Mouse (Mus musculus) neural tube, embryonic 11.5 days (tissue): ENCODE measurements at regions not wholly inside any gene's neighbourhood (a gene's known extent, or its start where the extent isn't known, plus 50 kb on each side); places are given as distances from the start of the nearest gene placed in this dataset.

Source experiments
- ATAC-seq: fragments of 200-750 bp; cut with Nextera tagmentation; 2 replicates; pipeline ENCODE4 v1.8.0; 2017; ENCODE audit warnings: moderate number of reproducible peaks, mild to moderate bottlenecking, moderate TSS enrichment, moderate library complexity; ENCODE audit not compliant: insufficient read depth, low FRiP score, low TSS enrichment
- DNase-seq: peaks from one replicate; pipeline ENCODE4 v3.0.0-alpha.2; 2015; ENCODE audit warnings: low spot score
- H3K27ac ChIP-seq: fragments of 300-500 bp; sonication (generic); 2 replicates; pipeline ENCODE4 v1.5.1; 2014; ENCODE audit warnings: low read depth, mild to moderate bottlenecking, low read length
- H3K27me3 ChIP-seq: fragments of 300-500 bp; sonication (generic); 2 replicates; pipeline ENCODE4 v1.6.1; 2014; ENCODE audit warnings: mild to moderate bottlenecking, low read length, mixed read lengths; ENCODE audit not compliant: control insufficient read depth, insufficient read depth
- H3K36me3 ChIP-seq: fragments of 300-500 bp; sonication (generic); 2 replicates; pipeline ENCODE4 v1.6.1; 2014; ENCODE audit warnings: mild to moderate bottlenecking, low read length, moderate library complexity, mixed read lengths; ENCODE audit not compliant: control insufficient read depth, insufficient read depth
- H3K4me1 ChIP-seq: fragments of 300-500 bp; sonication (generic); 2 replicates; pipeline ENCODE4 v1.6.1; 2014; ENCODE audit warnings: low read length, mixed read lengths; ENCODE audit not compliant: control insufficient read depth, insufficient read depth
- H3K4me2 ChIP-seq: fragments of 300-500 bp; sonication (generic); 2 replicates; pipeline ENCODE4 v1.6.1; 2014; ENCODE audit warnings: low read depth, mild to moderate bottlenecking, moderate library complexity
- H3K4me3 ChIP-seq: fragments of 300-500 bp; sonication (generic); 2 replicates; pipeline ENCODE4 v1.5.1; 2014; ENCODE audit warnings: low read depth, low read length
- H3K9ac ChIP-seq: fragments of 300-500 bp; sonication (generic); 2 replicates; pipeline ENCODE4 v1.6.1; 2014; ENCODE audit warnings: mild to moderate bottlenecking, low read length
- H3K9me3 ChIP-seq: fragments of 300-500 bp; sonication (generic); 2 replicates; pipeline ENCODE4 v1.6.1; 2016; ENCODE audit warnings: low read length; ENCODE audit not compliant: control insufficient read depth
- WGBS: fragments of 180-500 bp; shearing (Covaris S2); extraction: QIAGEN DNeasy Blood & Tissue Kit; methylation state at CpG from one replicate; pipeline ENCODE4 v1.1.7; 2014; 5-methylcytosine and 5-hydroxymethylcytosine counted together

DNA sequence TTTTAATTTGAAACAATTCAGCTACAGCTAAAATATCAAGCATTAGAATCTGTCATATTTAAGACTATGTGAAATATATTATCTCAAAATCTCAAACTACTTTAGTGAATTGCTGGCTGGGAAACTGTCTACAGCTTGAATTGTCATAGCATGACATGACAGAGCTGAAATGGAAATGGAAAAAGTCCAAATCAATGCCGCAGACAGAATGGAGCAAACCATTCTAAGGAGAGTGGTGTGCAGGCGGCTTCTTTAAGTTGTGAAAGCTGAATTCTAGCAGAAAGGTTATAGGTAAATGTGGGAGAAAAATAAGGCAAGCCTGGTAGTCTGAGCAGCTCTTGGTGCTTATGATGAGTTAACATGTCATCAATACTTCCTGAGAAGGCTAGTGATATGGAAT, 518.9 kb upstream of the Alcam start:
- no peak overlapping the region for H3K4me2 ChIP-seq
- no peak for ATAC-seq

DNA sequence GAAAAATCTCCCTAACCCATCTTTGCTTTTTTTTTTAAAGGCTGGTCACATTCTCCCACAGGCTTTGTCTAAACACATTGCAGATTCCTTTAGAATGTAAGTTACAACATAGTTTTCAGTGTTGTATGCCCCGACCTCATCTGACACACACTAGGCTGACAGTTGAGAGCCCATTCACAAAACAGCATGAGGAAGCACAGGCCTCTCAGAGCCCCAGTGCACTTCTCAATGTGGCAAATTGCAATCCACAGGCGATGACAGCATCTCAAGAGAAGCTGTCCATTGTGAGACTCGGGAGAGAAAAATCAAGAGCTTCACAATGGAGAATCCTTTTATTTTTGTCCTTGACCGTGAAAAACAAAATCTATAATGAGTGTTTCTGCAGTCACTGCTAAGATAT, 493.8 kb upstream of the Alcam start:
- ATAC-seq (no peak), DNase-seq (no peak)
- H3K9me3 ChIP-seq: no peaks in the 10 kb centered on the region
- H3K27me3 ChIP-seq: no peaks in the 10 kb centered on the region
- H3K27ac ChIP-seq: no peak overlapping the region
- no peak overlapping the region for H3K4me3 ChIP-seq
- no peak overlapping the region for H3K9ac ChIP-seq
- no peak overlapping the region for H3K4me2 ChIP-seq
- 77% methylated on average over 4 of the region's 4 CpGs for WGBS
- H3K4me1 ChIP-seq: no peaks in the 10 kb centered on the region
- H3K36me3 ChIP-seq: no peaks in the 10 kb centered on the region

More for the DNA sequence above, 518.9 kb upstream of the Alcam start:
- H3K27me3 ChIP-seq: no peaks in the 10 kb centered on the region
- H3K9ac ChIP-seq: no peak overlapping the region
- H3K36me3 ChIP-seq: no peaks in the 10 kb centered on the region
- DNase-seq: no peak
- no peaks in the 10 kb centered on the region for H3K9me3 ChIP-seq
- H3K27ac ChIP-seq: no peak overlapping the region
- 92% methylated on average over 2 of the region's 2 CpGs for WGBS
- H3K4me3 ChIP-seq: no peak overlapping the region
- no peaks in the 10 kb centered on the region for H3K4me1 ChIP-seq

DNA sequence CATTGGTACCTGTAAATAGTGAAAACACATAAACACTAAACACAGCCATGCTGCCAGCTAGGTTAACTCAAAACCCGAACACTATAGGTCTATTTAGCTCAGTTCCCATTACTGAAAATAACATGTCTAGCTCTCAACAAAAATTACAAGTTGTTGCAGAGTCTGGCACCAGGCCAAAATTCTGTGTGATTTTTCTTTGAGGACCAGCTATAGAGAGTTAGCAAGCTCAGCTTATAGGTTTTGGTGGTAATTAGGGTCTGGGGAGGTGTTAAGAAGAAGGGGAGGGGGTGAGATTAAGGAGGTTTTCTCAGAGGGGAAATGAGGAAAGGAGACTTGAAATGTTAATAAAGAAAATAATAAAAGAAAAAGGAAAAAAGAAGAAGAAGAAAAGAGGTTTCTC, 480.9 kb upstream of the Alcam start:
- H3K4me3 ChIP-seq: no peak overlapping the region
- H3K9me3 ChIP-seq: no peaks in the 10 kb centered on the region
- H3K9ac ChIP-seq: no peak overlapping the region
- no peaks in the 10 kb centered on the region for H3K27me3 ChIP-seq
- H3K27ac ChIP-seq: no peak overlapping the region
- ATAC-seq (no peak), DNase-seq (no peak)
- 90% methylated on average over 1 of the region's 1 CpGs for WGBS
- no peaks in the 10 kb centered on the region for H3K36me3 ChIP-seq
- H3K4me2 ChIP-seq: no peak overlapping the region
- no peaks in the 10 kb centered on the region for H3K4me1 ChIP-seq

DNA sequence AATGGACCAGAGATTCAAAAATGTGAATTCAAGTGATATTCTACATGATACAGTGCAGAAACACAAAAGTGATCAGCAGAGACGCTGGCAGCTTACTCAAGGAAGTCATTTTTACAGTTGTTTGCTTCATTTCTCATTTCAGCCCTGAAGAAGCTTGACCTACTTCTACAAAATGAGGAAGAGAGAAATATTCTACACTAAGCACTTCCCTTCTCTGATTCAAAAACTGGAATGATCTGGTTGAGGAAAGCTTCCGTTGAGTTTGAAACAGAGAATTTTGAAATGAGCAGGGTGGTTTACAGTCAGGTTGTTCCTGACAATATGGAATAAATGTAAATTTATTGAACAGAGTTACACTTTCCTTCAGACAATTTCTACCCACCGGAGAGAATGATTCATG, 478.1 kb upstream of the Alcam start:
- whole genome bisulfite sequencing: 92% methylated on average over 3 of the region's 3 CpGs

GRCm38 (mm10) chr16:52892467-52893255, 438.8 kb upstream of the Alcam start:
- Histone ChIP-seq H3K9ac (no peak overlapping the region), H3K4me2 (no peak overlapping the region), H3K9me3 (no peaks in the 10 kb centered on the region), H3K4me3 (no peak overlapping the region), H3K27ac (no peak overlapping the region), H3K36me3 (no peaks in the 10 kb centered on the region), H3K4me1 (no peaks in the 10 kb centered on the region), H3K27me3 (no peaks in the 10 kb centered on the region)
- peak; percentile 86 for ATAC-seq
- 67% methylated on average over 14 of the region's 14 CpGs for WGBS
- DNase-seq: peak; percentile 28

More for the DNA sequence above, 478.1 kb upstream of the Alcam start:
- Histone ChIP-seq H3K4me2 (no peak overlapping the region), H3K4me1 (no peaks in the 10 kb centered on the region), H3K9me3 (no peaks in the 10 kb centered on the region), H3K36me3 (no peaks in the 10 kb centered on the region), H3K27ac (no peak overlapping the region), H3K9ac (no peak overlapping the region), H3K27me3 (no peaks in the 10 kb centered on the region), H3K4me3 (no peak overlapping the region)
- ATAC-seq: no peak
- no peak for DNase-seq

DNA sequence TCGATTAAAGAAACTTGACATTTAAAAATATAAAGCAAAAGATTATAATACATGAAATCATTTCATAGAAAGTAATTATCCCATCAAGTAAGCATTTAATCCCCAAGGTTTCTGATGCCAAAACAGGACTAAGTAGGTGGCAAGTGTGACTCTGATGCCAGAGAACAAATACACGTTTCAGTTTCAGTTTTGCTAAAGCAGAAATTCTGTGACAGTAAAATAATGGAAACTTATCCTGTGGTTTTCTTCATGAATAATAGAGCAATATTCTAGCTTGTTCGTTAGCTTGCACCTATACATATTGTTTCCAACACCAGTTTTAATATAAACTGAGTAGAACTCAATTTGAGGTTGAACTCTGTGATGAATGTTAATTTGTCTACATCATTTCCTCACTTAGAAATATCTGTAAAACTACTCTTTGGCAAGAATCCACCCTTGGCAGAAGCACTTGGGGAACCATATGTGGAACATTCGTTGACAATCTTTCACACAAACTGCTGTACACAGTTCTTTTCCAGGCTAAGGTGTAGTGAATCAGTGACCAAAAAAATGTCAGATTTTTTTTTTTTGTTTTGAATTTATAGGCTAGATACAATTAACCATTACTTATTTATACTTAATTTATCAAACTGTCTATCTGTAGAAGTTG, 425.7 kb upstream of the Alcam start:
- WGBS: 84% methylated on average over 4 of the region's 4 CpGs
- H3K27ac ChIP-seq: no peak overlapping the region
- no peak for DNase-seq
- H3K4me3 ChIP-seq: no peak overlapping the region
- no peaks in the 10 kb centered on the region for H3K27me3 ChIP-seq
- no peaks in the 10 kb centered on the region for H3K4me1 ChIP-seq
- no peaks in the 10 kb centered on the region for H3K36me3 ChIP-seq
- no peak overlapping the region for H3K4me2 ChIP-seq
- H3K9me3 ChIP-seq: no peaks in the 10 kb centered on the region
- H3K9ac ChIP-seq: no peak overlapping the region
- no peak for ATAC-seq

DNA sequence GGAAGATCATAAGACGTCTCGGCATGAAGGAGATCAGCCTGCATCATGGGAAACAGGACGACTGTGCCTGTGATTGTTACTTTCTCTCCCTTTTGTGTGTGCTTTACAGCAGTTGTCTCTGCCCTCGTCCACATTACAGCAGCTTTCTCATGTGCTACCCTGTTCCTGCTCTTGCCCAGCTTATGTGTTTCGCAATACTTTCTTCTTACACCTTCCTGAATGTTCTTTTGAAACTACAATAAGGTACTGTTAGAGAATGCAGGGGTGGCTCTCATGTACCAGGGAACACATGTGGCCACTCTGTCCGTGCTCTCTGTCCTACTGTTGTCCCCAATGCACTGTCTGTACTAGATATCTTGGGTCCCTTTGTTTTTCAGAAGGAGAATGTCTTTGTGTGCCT, 414.0 kb upstream of the Alcam start:
- DNase-seq: no peak
- H3K4me2 ChIP-seq: no peak overlapping the region
- H3K4me1 ChIP-seq: no peaks in the 10 kb centered on the region
- H3K9ac ChIP-seq: no peak overlapping the region
- no peaks in the 10 kb centered on the region for H3K27me3 ChIP-seq
- H3K9me3 ChIP-seq: no peaks in the 10 kb centered on the region
- no peak overlapping the region for H3K4me3 ChIP-seq
- no peaks in the 10 kb centered on the region for H3K36me3 ChIP-seq
- WGBS: 80% methylated on average over 6 of the region's 6 CpGs
- no peak overlapping the region for H3K27ac ChIP-seq
- ATAC-seq: no peak

- ATAC-seq (no peak), DNase-seq (no peak)
- H3K9ac ChIP-seq: no peak overlapping the region
- no peak overlapping the region for H3K27ac ChIP-seq
- no peaks in the 10 kb centered on the region for H3K9me3 ChIP-seq
- 0 out of 2 replicates have a peak, but pooled peaks cover 3% of the 10 kb centered on the region for H3K4me1 ChIP-seq
- no peak overlapping the region for H3K4me3 ChIP-seq
- no peak overlapping the region for H3K4me2 ChIP-seq
- WGBS: 92% methylated on average over 1 of the region's 1 CpGs
- H3K36me3 ChIP-seq: no peaks in the 10 kb centered on the region
- no peaks in the 10 kb centered on the region for H3K27me3 ChIP-seq
Measured at GRCm38 (mm10) chr16:52863554-52863953, 409.7 kb upstream of the Alcam start.

- no peak overlapping the region for H3K9ac ChIP-seq
- H3K4me3 ChIP-seq: no peak overlapping the region
- H3K27me3 ChIP-seq: no peaks in the 10 kb centered on the region
- ATAC-seq (no peak), DNase-seq (no peak)
- H3K9me3 ChIP-seq: no peaks in the 10 kb centered on the region
- H3K27ac ChIP-seq: no peak overlapping the region
- H3K4me1 ChIP-seq: 0 out of 2 replicates have a peak, but pooled peaks cover 3% of the 10 kb centered on the region
- no peak overlapping the region for H3K4me2 ChIP-seq
- no peaks in the 10 kb centered on the region for H3K36me3 ChIP-seq
- WGBS: 81% methylated on average over 6 of the region's 6 CpGs
Measured at GRCm38 (mm10) chr16:52861263-52861662, 407.4 kb upstream of the Alcam start.
